Mouse (Mus musculus): ENCODE data around the gene Atp8b3. TPM values are rescaled to one million over a fixed set of nuclear protein-coding genes. Genes with fewer than 3 reads are reported as not detected.
A peak's percentile ranks its signal among the peaks of the same experiment; 100 is the strongest.

Atp8b3 gene
- total RNA-seq, 2 experiments from 2014 or later, result not detected

GRCm38 (mm10) chr10:80478531-80478930 is 60.4 kb downstream of the Atp8b3 start:
- intact Hi-C loops (cut with DNase I), result no loop called here
- no peak for DNase-seq (ENCODE audit: low spot score)

- DNase-seq (ENCODE audit: low spot score), result peak; percentile 76
- intact Hi-C loops (cut with DNase I), result no loop called here
Measured at GRCm38 (mm10) chr10:80475290-80475959, 63.5 kb downstream of the Atp8b3 start.

Other genes with a start within 250 kb of the Atp8b3 start
- gene Rps15, start 246.7 kb downstream of the Atp8b3 start, total RNA-seq (2021), result 100 to 1,000 TPM; 703 to 732 TPM
- gene Apc2, start 243.1 kb downstream of the Atp8b3 start, total RNA-seq (2021), result 1 to 10 TPM; 3.4 to 4.0 TPM
- 10 to 100 TPM; 11.4 to 13.8 TPM for gene 2310011J03Rik, start 218.6 kb downstream of the Atp8b3 start, total RNA-seq (2021)
- 1 to 10 TPM; 1.3 to 1.6 TPM for gene Pcsk4, start 209.6 kb downstream of the Atp8b3 start, total RNA-seq (2021)
- gene Reep6, start 209.2 kb downstream of the Atp8b3 start, total RNA-seq (2021), result 1 to 10 TPM; 1.9 to 2.1 TPM
- 10 to 100 TPM; 68.4 to 71.7 TPM for gene Adamtsl5, start 190.7 kb downstream of the Atp8b3 start, total RNA-seq (2021)
- under 1 TPM; 0.18 to 0.36 TPM for gene Plk5, start 182.7 kb downstream of the Atp8b3 start, total RNA-seq (2021)
- 1 to 10 TPM; 7.5 to 8.8 TPM for gene Mex3d, start 151.5 kb downstream of the Atp8b3 start, total RNA-seq (2021)
- gene Mbd3, start 139.6 kb downstream of the Atp8b3 start, total RNA-seq (2021), result 10 to 100 TPM; 85.2 to 88.9 TPM
- gene Uqcr11, start 132.3 kb downstream of the Atp8b3 start, total RNA-seq (2021), result 1,000 to 10,000 TPM; 1,983 to 2,045 TPM
- 10 to 100 TPM; 20.3 to 20.9 TPM for gene Tcf3, start 105.5 kb downstream of the Atp8b3 start, total RNA-seq (2021)
- gene Onecut3, start 44.3 kb downstream of the Atp8b3 start, total RNA-seq (2021), result under 1 TPM in 1 of 2 experiments, not detected in 1; 0.05 TPM
- gene Rexo1, start 22.4 kb upstream of the Atp8b3 start, total RNA-seq (2021), result 10 to 100 TPM; 11.1 to 12.2 TPM
- gene Klf16, start 38.2 kb upstream of the Atp8b3 start, total RNA-seq (2021), result 1 to 10 TPM; 3.0 to 4.5 TPM
- 10 to 100 TPM; 50.1 to 51.1 TPM for gene Abhd17a, start 51.2 kb upstream of the Atp8b3 start, total RNA-seq (2021)
- gene Scamp4, start 63.7 kb upstream of the Atp8b3 start, total RNA-seq (2021), result 10 to 100 TPM; 21.0 to 21.7 TPM
- gene Adat3, start 63.8 kb upstream of the Atp8b3 start, total RNA-seq (2021), result 1 to 10 TPM in 1 of 2 experiments, under 1 TPM in 1; 0.84 to 1.2 TPM
- under 1 TPM; 0.52 to 0.59 TPM for gene Gm49322, start 66.9 kb upstream of the Atp8b3 start, total RNA-seq (2021)
- gene Csnk1g2, start 83.7 kb upstream of the Atp8b3 start, total RNA-seq (2021), result 100 to 1,000 TPM; 116 TPM
- gene Btbd2, start 117.9 kb upstream of the Atp8b3 start, total RNA-seq (2021), result 10 to 100 TPM; 41.5 to 45.8 TPM
- 100 to 1,000 TPM; 158 to 181 TPM for gene Mknk2, start 139.0 kb upstream of the Atp8b3 start, total RNA-seq (2021)
- 1 to 10 TPM; 8.2 to 8.9 TPM for gene Mob3a, start 162.9 kb upstream of the Atp8b3 start, total RNA-seq (2021)
- gene Izumo4, start 163.1 kb upstream of the Atp8b3 start, total RNA-seq (2021), result 1 to 10 TPM; 2.6 to 3.4 TPM
- 10 to 100 TPM; 39.8 to 44.2 TPM for gene Ap3d1, start 203.1 kb upstream of the Atp8b3 start, total RNA-seq (2021)
- 10 to 100 TPM; 31.2 to 31.4 TPM for gene Dot1l, start 216.1 kb upstream of the Atp8b3 start, total RNA-seq (2021)